Comparison of ENCODE assay signal across 8 mouse cellular contexts in genomic region chr2:46443061-46443685, GRCm38 (mm10).
A peak's percentile ranks its signal among the peaks of the same experiment; 100 is the strongest.
DNase-seq lines count a peak whose midpoint lies in the region; ATAC-seq lines count a peak whose summit lies in the region.

No protein-coding gene starts in this region.

- H3K9me3 ChIP-seq in embryonic facial prominence, embryonic 15.5 days (replicated peaks), result no peaks in the 10 kb centered on the region
- H3K9me3 ChIP-seq in midbrain, embryonic 12.5 days, result no peaks in the 10 kb centered on the region

- H3K4me3 ChIP-seq in embryonic facial prominence, embryonic 15.5 days (replicated peaks), result no peak overlapping the region; the same call in 1 of the 2 replicates
- no peak overlapping the region for H3K4me3 ChIP-seq in midbrain, embryonic 12.5 days

- peak; percentile 81 for ATAC-seq in embryonic facial prominence, embryonic 15.5 days (ENCODE audit: insufficient number of reproducible peaks, low FRiP score, low TSS enrichment, low read depth)
- ATAC-seq in midbrain, embryonic 12.5 days (ENCODE audit: low FRiP score, low read depth), result peak; percentile 44

- intact Hi-C loops in heart, postnatal 36 days (cut with DNase I), result loop anchor here (5.0 to 10.0 kb wide), 4 partner anchors 866 to 1868 kb away; partner anchors contain the start of gene Gtdc1

- 14% methylated on average over 6 of the region's 6 CpGs for WGBS in embryonic facial prominence, embryonic 15.5 days
- WGBS in large intestine, adult 2 months, result 7% methylated on average over 6 of the region's 6 CpGs
- 59% methylated on average over 6 of the region's 6 CpGs for WGBS in midbrain, embryonic 12.5 days

- H3K27me3 ChIP-seq in embryonic facial prominence, embryonic 15.5 days, result no peaks in the 10 kb centered on the region
- H3K27me3 ChIP-seq in midbrain, embryonic 12.5 days, result no peaks in the 10 kb centered on the region

- H3K27ac ChIP-seq in embryonic facial prominence, embryonic 15.5 days (replicated peaks), result peak overlapping the region; percentile 73
- 0 out of 2 replicates have a peak overlapping the region, but pooled peaks have one; percentile 3 for H3K27ac ChIP-seq in midbrain, embryonic 12.5 days (replicated peaks)

- H3K4me2 ChIP-seq in embryonic facial prominence, embryonic 15.5 days (replicated peaks), result peak overlapping the region; percentile 46
- no peak overlapping the region for H3K4me2 ChIP-seq in midbrain, embryonic 12.5 days (replicated peaks)

- no peak overlapping the region for H3K9ac ChIP-seq in embryonic facial prominence, embryonic 15.5 days
- no peak overlapping the region for H3K9ac ChIP-seq in midbrain, embryonic 12.5 days (replicated peaks)

- H3K36me3 ChIP-seq in embryonic facial prominence, embryonic 15.5 days, result no peaks in the 10 kb centered on the region
- no peaks in the 10 kb centered on the region for H3K36me3 ChIP-seq in midbrain, embryonic 12.5 days

- peaks cover 17% of the 10 kb centered on the region for H3K4me1 ChIP-seq in embryonic facial prominence, embryonic 15.5 days
- peaks cover 7% of the 10 kb centered on the region; the same call in 1 of the 2 replicates for H3K4me1 ChIP-seq in midbrain, embryonic 12.5 days

- peak; percentile 11 for DNase-seq in layer of hippocampus, adult 11-12 months (ENCODE audit: low spot score)
- no peak for DNase-seq in layer of hippocampus, adult 8-10 months (ENCODE audit: low spot score in 2 of 2)
- peak; percentile 42 to 50 for DNase-seq in heart, postnatal 36 days
- DNase-seq in large intestine, adult 2 months (ENCODE audit: low read depth, low spot score), result peak; percentile 50
- DNase-seq in thymus, postnatal 0 days (ENCODE audit: low spot score), result no peak
- no peak for DNase-seq in spleen, postnatal 14 days (ENCODE audit: low spot score in 2 of 2)

Comparison
In these comparisons a context has a peak if more than half of its experiments do, and no peak if none do; other contexts are left out.
1. DNase-seq: peak in layer of hippocampus, adult 11-12 months (single experiment), heart, postnatal 36 days (2 of 2) and large intestine, adult 2 months (single experiment); none in layer of hippocampus, adult 8-10 months (0 of 2), thymus, postnatal 0 days (single experiment) and spleen, postnatal 14 days (0 of 2).